Mouse (Mus musculus) limb, embryonic 15.5 days (tissue): ENCODE data around the gene Tbc1d9. TPM values are rescaled to one million over a fixed set of nuclear protein-coding genes. Genes with fewer than 3 reads are reported as not detected.
A peak's percentile ranks its signal among the peaks of the same experiment; 100 is the strongest.

Source experiments
- ATAC-seq: fragments of 200-750 bp; cut with Nextera tagmentation; 2 replicates; pipeline ENCODE4 v1.8.0; 2017; ENCODE audit warnings: low read depth, moderate TSS enrichment; ENCODE audit not compliant: insufficient number of reproducible peaks, low FRiP score, low TSS enrichment
- H3K27ac ChIP-seq: fragments of 300-500 bp; sonication (generic); 2 replicates; pipeline ENCODE4 v1.5.1; 2015; ENCODE audit warnings: moderate library complexity, mild to moderate bottlenecking, inconsistent platforms
- H3K27me3 ChIP-seq: fragments of 300-500 bp; sonication (generic); 2 replicates; pipeline ENCODE4 v1.6.1; 2015; ENCODE audit warnings: inconsistent platforms
- H3K36me3 ChIP-seq: fragments of 300-500 bp; sonication (generic); 2 replicates; pipeline ENCODE4 v1.6.1; 2015; ENCODE audit warnings: inconsistent platforms
- H3K4me1 ChIP-seq: fragments of 300-500 bp; sonication (generic); 2 replicates; pipeline ENCODE4 v1.6.1; 2015; ENCODE audit warnings: inconsistent platforms
- H3K4me2 ChIP-seq: fragments of 300-500 bp; sonication (generic); 2 replicates; pipeline ENCODE4 v1.6.1; 2015; ENCODE audit warnings: mild to moderate bottlenecking, inconsistent platforms
- H3K4me3 ChIP-seq: fragments of 300-500 bp; sonication (generic); 2 replicates; pipeline ENCODE4 v1.5.1; 2015; ENCODE audit warnings: mild to moderate bottlenecking, inconsistent platforms
- H3K9ac ChIP-seq: fragments of 300-500 bp; sonication (generic); 2 replicates; pipeline ENCODE4 v1.6.1; 2015; ENCODE audit warnings: inconsistent platforms
- H3K9me3 ChIP-seq: fragments of 300-500 bp; sonication (generic); 2 replicates; pipeline ENCODE4 v1.6.1; 2016; ENCODE audit warnings: inconsistent platforms
- WGBS: fragments of 180-500 bp; shearing (Covaris S2); methylation state at CpG from one replicate; pipeline ENCODE4 v1.1.7; 2015; 5-methylcytosine and 5-hydroxymethylcytosine counted together
- polyA plus RNA-seq: library from polyadenylated mRNA; unstranded; fragments of >200 nt; fragmentation: Nextera tagmentation; extraction: Ambion mirVana; gene quantifications from 2 replicates; pipeline ENCODE4 v1.2.1, GENCODE M21; 2015

The Tbc1d9 gene
- polyA plus RNA-seq, 1 experiment from 2014 or later = 1.4 TPM

GRCm38 (mm10) chr8:83210676-83211075 lies 45.5 kb downstream of the Tbc1d9 start:
- H3K36me3 ChIP-seq = no peaks in the 10 kb centered on the region
- H3K4me2 ChIP-seq = no peak overlapping the region
- H3K4me3 ChIP-seq = no peak overlapping the region
- H3K27me3 ChIP-seq = no peaks in the 10 kb centered on the region
- no peak overlapping the region for H3K27ac ChIP-seq
- no peak for ATAC-seq
- H3K9me3 ChIP-seq = no peaks in the 10 kb centered on the region
- H3K4me1 ChIP-seq = no peaks in the 10 kb centered on the region
- WGBS = 81% methylated on average over 7 of the region's 7 CpGs
- H3K9ac ChIP-seq = no peak overlapping the region

- Histone ChIP-seq H3K9ac (no peak overlapping the region), H3K27me3 (no peaks in the 10 kb centered on the region), H3K9me3 (no peaks in the 10 kb centered on the region), H3K4me1 (no peaks in the 10 kb centered on the region), H3K4me2 (no peak overlapping the region), H3K27ac (no peak overlapping the region), H3K36me3 (no peaks in the 10 kb centered on the region), H3K4me3 (no peak overlapping the region)
- no peak for ATAC-seq
- 64% methylated on average over 5 of the region's 5 CpGs for WGBS
Observed at GRCm38 (mm10) chr8:83215065-83215464, 49.9 kb downstream of the Tbc1d9 start.

DNA sequence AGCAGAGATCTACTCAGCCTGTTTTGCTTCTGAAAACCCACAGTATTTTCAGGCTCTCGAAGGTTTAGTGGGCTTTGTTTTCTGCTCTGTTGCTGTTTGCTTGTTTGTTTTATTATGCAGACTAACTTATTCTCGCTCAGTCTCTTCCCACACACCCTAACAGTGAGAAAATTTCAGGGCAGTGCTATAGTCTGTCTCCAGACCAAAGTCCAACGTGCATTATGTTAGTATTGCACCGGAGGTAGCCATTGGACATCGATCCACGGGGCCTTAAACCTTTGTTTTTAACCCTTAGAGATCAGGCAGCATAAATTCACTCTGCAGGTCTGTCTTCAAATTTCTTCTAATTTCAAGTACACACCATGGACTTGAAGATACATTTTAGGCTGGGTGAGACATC lies 51.4 kb downstream of the Tbc1d9 start:
- H3K9me3 ChIP-seq = no peaks in the 10 kb centered on the region
- H3K27ac ChIP-seq = no peak overlapping the region
- no peak overlapping the region for H3K9ac ChIP-seq
- no peak overlapping the region for H3K4me3 ChIP-seq
- no peaks in the 10 kb centered on the region for H3K4me1 ChIP-seq
- no peaks in the 10 kb centered on the region for H3K36me3 ChIP-seq
- no peak overlapping the region for H3K4me2 ChIP-seq
- no peaks in the 10 kb centered on the region for H3K27me3 ChIP-seq
- no peak for ATAC-seq
- WGBS = 80% methylated on average over 6 of the region's 6 CpGs

GRCm38 (mm10) chr8:83217196-83217595 lies 52.0 kb downstream of the Tbc1d9 start:
- WGBS = 89% methylated on average over 9 of the region's 9 CpGs
- Histone ChIP-seq H3K9me3 (no peaks in the 10 kb centered on the region), H3K4me1 (no peaks in the 10 kb centered on the region), H3K4me2 (no peak overlapping the region), H3K27me3 (no peaks in the 10 kb centered on the region), H3K9ac (no peak overlapping the region), H3K36me3 (no peaks in the 10 kb centered on the region), H3K4me3 (no peak overlapping the region), H3K27ac (no peak overlapping the region)
- ATAC-seq = no peak

GRCm38 (mm10) chr8:83217891-83218290 lies 52.7 kb downstream of the Tbc1d9 start:
- no peaks in the 10 kb centered on the region for H3K9me3 ChIP-seq
- no peaks in the 10 kb centered on the region for H3K36me3 ChIP-seq
- ATAC-seq = no peak
- WGBS = 89% methylated on average over 2 of the region's 2 CpGs
- H3K27ac ChIP-seq = no peak overlapping the region
- H3K9ac ChIP-seq = no peak overlapping the region
- H3K27me3 ChIP-seq = no peaks in the 10 kb centered on the region
- H3K4me2 ChIP-seq = no peak overlapping the region
- H3K4me3 ChIP-seq = no peak overlapping the region
- no peaks in the 10 kb centered on the region for H3K4me1 ChIP-seq

DNA sequence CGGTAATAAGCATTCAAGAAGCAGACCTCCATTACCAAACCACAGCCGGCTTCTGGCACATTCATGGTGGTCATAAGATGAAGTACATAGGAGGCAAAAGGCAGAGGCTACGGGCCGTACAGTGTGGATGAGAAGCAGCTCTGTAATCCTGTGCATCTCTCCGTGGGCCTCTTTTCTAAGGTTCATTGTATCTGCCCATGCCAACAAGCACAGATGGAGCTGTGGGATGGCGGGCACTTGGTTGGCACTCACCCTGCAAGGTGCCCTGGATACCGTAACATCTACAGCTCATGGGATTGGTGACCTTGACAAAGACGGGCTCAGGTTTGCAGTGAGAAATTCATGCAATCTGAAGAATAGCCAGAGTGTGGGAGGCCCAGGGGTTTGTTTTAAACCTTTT lies 54.2 kb downstream of the Tbc1d9 start:
- H3K9ac ChIP-seq = no peak overlapping the region
- no peaks in the 10 kb centered on the region for H3K4me1 ChIP-seq
- H3K4me2 ChIP-seq = no peak overlapping the region
- WGBS = 86% methylated on average over 8 of the region's 8 CpGs
- H3K27ac ChIP-seq = no peak overlapping the region
- H3K27me3 ChIP-seq = no peaks in the 10 kb centered on the region
- no peak overlapping the region for H3K4me3 ChIP-seq
- H3K9me3 ChIP-seq = no peaks in the 10 kb centered on the region
- H3K36me3 ChIP-seq = no peaks in the 10 kb centered on the region
- ATAC-seq = no peak

DNA sequence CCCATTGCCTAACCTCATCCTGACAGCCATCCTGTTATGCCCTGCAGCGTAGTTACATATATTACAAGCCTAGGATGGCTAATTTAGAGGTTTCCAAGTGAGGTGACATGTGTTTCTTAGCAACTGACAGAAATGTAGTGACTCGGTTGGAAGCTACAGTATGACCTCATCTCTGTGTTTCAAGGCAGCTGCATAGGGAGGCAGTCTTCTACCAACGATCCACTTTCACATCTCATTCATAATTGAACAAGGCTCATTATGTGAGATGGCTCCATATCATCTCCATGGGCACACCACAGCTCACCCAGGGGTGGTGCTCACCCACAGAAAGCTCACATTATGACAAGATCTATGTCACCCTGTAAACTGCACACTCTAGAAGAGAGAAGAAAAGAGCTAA lies 55.6 kb downstream of the Tbc1d9 start:
- no peaks in the 10 kb centered on the region for H3K9me3 ChIP-seq
- 62% methylated on average over 3 of the region's 3 CpGs for WGBS
- ATAC-seq = no peak
- no peaks in the 10 kb centered on the region for H3K27me3 ChIP-seq
- no peaks in the 10 kb centered on the region for H3K36me3 ChIP-seq
- H3K4me3 ChIP-seq = no peak overlapping the region
- H3K27ac ChIP-seq = no peak overlapping the region
- no peaks in the 10 kb centered on the region for H3K4me1 ChIP-seq
- no peak overlapping the region for H3K9ac ChIP-seq
- H3K4me2 ChIP-seq = no peak overlapping the region

GRCm38 (mm10) chr8:83224754-83225416 lies 59.7 kb downstream of the Tbc1d9 start:
- Histone ChIP-seq H3K27me3 (no peaks in the 10 kb centered on the region), H3K9me3 (no peaks in the 10 kb centered on the region), H3K27ac (no peak overlapping the region), H3K4me2 (no peak overlapping the region), H3K4me1 (no peaks in the 10 kb centered on the region), H3K36me3 (no peaks in the 10 kb centered on the region), H3K9ac (no peak overlapping the region), H3K4me3 (no peak overlapping the region)
- no peak for ATAC-seq
- WGBS = 54% methylated on average over 5 of the region's 5 CpGs

- Histone ChIP-seq H3K36me3 (no peaks in the 10 kb centered on the region), H3K9me3 (no peaks in the 10 kb centered on the region), H3K27me3 (no peaks in the 10 kb centered on the region), H3K4me3 (no peak overlapping the region), H3K9ac (no peak overlapping the region), H3K27ac (no peak overlapping the region), H3K4me1 (no peaks in the 10 kb centered on the region), H3K4me2 (no peak overlapping the region)
- WGBS = 61% methylated on average over 2 of the region's 2 CpGs
- no peak for ATAC-seq
Observed at GRCm38 (mm10) chr8:83225598-83225997, 60.4 kb downstream of the Tbc1d9 start.

- Histone ChIP-seq H3K36me3 (no peaks in the 10 kb centered on the region), H3K27me3 (no peaks in the 10 kb centered on the region), H3K27ac (0 out of 2 replicates have a peak overlapping the region, but pooled peaks have one; percentile 27), H3K4me2 (no peak overlapping the region), H3K4me3 (no peak overlapping the region), H3K9ac (no peak overlapping the region), H3K4me1 (no peaks in the 10 kb centered on the region), H3K9me3 (no peaks in the 10 kb centered on the region)
- no peak for ATAC-seq
- WGBS = 67% methylated on average over 5 of the region's 5 CpGs
Observed at GRCm38 (mm10) chr8:83227336-83227735, 62.2 kb downstream of the Tbc1d9 start.

- no peaks in the 10 kb centered on the region for H3K9me3 ChIP-seq
- no peak for ATAC-seq
- H3K4me1 ChIP-seq = no peaks in the 10 kb centered on the region
- no peak overlapping the region for H3K4me2 ChIP-seq
- no peak overlapping the region for H3K9ac ChIP-seq
- no peaks in the 10 kb centered on the region for H3K27me3 ChIP-seq
- WGBS = 76% methylated on average over 4 of the region's 4 CpGs
- H3K36me3 ChIP-seq = no peaks in the 10 kb centered on the region
- no peak overlapping the region for H3K27ac ChIP-seq
- H3K4me3 ChIP-seq = no peak overlapping the region
Observed at GRCm38 (mm10) chr8:83233099-83233498, 67.9 kb downstream of the Tbc1d9 start.

DNA sequence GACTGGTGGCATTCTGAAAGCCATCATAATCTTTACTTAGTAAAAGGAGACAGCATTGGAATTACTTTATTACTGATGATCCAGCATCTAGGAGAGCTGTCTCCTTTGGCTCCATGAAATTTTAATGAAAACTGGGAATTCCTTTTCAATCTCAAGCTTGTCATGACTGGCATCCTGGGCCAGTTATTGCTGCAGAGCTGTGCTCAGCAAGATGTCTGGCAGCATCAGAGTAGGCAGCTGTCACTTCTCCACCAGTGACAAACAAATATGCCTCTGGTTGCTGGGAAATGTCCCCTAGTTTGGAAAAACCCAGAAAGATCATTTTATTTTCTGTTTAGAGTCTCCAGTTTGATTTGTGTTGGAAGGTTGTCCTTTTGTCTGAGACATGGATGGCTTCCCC lies 74.2 kb downstream of the Tbc1d9 start:
- Histone ChIP-seq H3K27ac (no peak overlapping the region), H3K27me3 (no peaks in the 10 kb centered on the region), H3K4me1 (no peaks in the 10 kb centered on the region), H3K4me3 (no peak overlapping the region), H3K9me3 (no peaks in the 10 kb centered on the region), H3K4me2 (no peak overlapping the region), H3K9ac (no peak overlapping the region), H3K36me3 (no peaks in the 10 kb centered on the region)
- no peak for ATAC-seq

DNA sequence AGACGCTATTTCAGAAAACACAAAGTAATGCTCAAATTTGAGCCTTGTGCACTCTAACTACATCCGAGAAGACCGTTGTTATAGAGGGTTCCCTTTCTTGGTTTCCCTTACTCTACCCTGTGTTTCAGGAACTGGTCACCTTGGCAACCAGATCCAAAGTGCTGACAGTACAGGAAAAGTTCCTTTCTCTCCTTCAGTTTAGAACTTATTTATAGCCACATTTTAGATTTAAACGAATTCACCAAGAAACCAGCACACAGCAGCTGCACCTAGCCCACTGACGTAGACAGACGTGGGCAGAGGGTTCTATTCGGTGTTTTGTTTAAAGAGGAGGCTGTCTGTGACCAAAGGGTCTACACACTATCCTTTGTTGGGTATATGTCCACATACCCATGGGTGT lies 79.0 kb downstream of the Tbc1d9 start:
- WGBS = 81% methylated on average over 7 of the region's 7 CpGs
- Histone ChIP-seq H3K9me3 (no peaks in the 10 kb centered on the region), H3K9ac (no peak overlapping the region), H3K4me2 (no peak overlapping the region), H3K27me3 (no peaks in the 10 kb centered on the region), H3K36me3 (no peaks in the 10 kb centered on the region), H3K27ac (no peak overlapping the region), H3K4me1 (no peaks in the 10 kb centered on the region), H3K4me3 (no peak overlapping the region)
- ATAC-seq = no peak
